Mouse (Mus musculus) left cerebral cortex, postnatal 14 days (tissue): ENCODE results near the gene 4931422A03Rik. TPM values are rescaled to one million over a fixed set of nuclear protein-coding genes. Genes with fewer than 3 reads are reported as not detected.

ENCODE experiments used
- DNase-seq, 2 experiments: peaks; one replicate each; pipeline ENCODE4 v3.0.0; 2021 to 2022; ENCODE audit warnings: low spot score in 2 of 2, mixed read lengths in 1 of 2
- intact Hi-C: fragments of 180-260 bp; cut with DNase I; formaldehyde crosslinking; loops from one replicate; pipeline ENCODE4 v1.15.1; 2025
- total RNA-seq, 2 experiments: library from RNA; stranded (reverse); gene quantifications; 2 replicates each; pipeline ENCODE4 v1.2.3; 2021

Gene 4931422A03Rik
- total RNA-seq, 2 experiments from 2014 or later = not detected

DNA sequence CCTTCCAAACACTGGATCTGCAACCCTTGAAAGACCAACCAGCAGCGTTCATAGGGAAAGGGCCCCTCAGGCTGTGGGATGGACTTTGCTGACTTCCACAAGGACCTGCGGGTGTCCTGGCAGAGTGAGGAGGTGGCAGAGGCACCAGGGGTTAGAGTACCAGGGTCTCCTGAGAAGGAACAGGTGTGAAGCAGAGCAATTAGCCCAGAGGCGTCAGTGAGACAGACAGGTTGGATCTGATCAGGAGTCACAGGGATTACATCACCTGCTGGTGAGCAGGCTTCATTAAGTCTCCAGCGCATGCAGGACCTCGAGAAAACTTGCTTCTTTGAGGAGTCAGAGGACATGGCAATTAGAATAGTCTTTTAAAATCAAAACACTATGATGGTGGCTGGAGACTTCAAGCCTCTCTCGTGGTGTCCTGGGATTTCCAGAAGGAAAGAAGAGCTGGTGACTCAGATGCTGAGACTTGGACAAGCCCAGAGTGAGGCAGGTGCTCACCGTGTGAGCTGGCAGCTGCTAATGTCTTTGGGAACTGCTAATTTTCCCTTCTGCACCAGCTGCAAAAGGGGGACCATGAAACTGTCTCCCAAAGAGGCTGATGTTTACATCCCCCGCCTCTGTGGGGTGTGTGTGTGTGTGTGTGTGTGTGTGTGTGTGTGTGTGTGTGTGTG, 80.0 kb downstream of the 4931422A03Rik start:
- intact Hi-C loops = no loop called here

GRCm38 (mm10) chr2:103946892-103947291, 81.3 kb downstream of the 4931422A03Rik start:
- intact Hi-C loops = no loop called here
- DNase-seq = no peak

More for the DNA sequence above, 80.0 kb downstream of the 4931422A03Rik start:
- DNase-seq = no peak

- intact Hi-C loops = no loop called here
- no peak for DNase-seq
These were observed 82.5 kb downstream of the 4931422A03Rik start for GRCm38 (mm10) chr2:103945571-103946092.

- intact Hi-C loops = no loop called here
- no peak for DNase-seq
These were observed 83.3 kb downstream of the 4931422A03Rik start for GRCm38 (mm10) chr2:103944859-103945258.

DNA sequence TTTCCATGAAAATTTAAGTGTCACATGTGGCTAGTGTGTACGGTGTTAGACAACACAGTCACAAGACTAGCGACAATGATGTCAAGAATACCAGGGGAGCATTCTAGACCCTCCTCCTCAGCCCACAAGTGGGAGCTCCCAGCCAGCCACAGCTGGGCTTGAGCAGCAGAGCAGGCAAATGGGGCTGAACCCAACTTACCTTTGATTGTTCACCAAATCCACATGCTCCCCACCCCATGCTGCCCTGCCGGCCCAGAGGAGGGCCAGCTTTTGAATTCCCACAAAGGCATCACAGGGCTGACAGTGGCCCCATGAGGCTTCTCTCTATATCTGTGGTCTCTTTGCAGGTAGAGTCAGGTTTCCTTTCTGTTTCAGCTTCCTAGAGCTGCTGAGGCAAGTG, 87.1 kb downstream of the 4931422A03Rik start:
- DNase-seq = no peak
- intact Hi-C loops = no loop called here

DNA sequence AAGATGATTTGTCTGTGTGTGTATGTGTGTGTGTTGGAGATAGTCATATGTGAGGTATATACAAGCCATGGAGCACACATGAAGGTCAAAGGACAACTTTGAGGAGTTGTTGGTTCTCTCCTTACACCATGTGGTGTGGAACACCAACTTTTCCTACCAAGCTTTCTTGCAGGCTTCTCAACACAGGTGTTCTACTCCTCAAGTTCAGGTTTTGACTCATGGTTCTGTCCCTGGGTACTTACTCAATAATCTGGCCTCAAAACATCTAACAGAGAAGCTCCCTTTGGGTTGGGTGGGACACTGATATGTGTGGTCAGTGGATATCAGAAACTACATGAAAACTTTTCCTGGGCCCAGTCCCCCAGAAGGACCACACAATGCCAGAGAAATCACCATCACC, 89.2 kb downstream of the 4931422A03Rik start:
- intact Hi-C loops = no loop called here
- DNase-seq = no peak

DNA sequence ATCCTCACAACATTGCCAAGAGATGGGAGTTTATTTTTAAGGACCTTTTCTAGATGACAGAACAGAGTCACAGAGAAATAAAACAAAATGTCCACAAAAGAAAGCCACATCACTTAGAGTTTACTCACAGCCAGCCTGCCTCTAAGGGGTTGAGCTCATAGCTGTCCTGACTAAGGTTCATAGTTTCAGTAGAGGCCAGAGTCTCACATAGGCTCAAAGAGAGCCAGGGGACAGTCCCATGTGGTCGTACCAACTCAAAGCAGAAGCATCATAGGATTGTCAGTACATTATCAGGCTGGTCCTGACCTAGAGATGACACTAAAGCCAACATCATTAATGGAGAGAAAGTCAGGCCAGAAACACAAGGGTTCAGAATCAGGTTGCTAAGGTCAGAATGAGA, 89.6 kb downstream of the 4931422A03Rik start:
- intact Hi-C loops = no loop called here
- DNase-seq = no peak

DNA sequence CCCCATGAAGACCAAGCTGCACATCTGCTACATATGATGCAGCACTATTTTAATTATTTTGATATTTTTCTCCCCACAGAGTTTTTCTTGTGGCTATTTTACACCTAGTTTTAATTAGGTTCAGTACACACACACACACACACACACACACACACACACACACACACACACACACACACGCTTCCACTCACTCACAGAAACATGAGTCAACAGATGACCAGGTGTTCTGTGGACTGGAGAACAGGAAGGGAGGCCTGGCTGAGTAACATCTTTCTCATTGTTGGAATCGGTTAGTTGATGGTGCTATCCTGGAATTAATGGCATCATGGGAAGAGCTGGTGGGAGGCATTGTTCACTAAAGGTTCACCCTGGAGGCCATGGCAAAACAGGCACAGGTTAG, 90.5 kb downstream of the 4931422A03Rik start:
- intact Hi-C loops = no loop called here
- DNase-seq = no peak

DNA sequence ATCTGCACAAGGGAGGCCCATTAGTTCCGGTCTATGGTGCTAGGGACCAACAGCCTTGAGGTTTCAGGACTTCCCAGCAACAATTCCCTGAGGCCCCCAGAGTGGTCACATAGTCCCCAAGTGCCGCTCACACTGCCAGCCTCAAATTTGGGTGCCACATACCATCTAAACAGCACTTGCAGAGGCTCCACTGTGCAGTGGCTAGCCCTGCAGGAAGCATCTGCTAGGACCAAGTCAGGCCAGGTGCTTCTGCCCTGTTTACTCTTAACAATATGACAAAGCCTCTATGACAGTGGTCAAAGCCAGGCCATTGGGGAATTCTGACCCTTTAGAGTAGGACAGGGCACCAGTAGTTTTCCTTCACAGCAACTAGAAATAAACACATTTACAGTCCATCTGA, 91.5 kb downstream of the 4931422A03Rik start:
- intact Hi-C loops = no loop called here
- DNase-seq = no peak

DNA sequence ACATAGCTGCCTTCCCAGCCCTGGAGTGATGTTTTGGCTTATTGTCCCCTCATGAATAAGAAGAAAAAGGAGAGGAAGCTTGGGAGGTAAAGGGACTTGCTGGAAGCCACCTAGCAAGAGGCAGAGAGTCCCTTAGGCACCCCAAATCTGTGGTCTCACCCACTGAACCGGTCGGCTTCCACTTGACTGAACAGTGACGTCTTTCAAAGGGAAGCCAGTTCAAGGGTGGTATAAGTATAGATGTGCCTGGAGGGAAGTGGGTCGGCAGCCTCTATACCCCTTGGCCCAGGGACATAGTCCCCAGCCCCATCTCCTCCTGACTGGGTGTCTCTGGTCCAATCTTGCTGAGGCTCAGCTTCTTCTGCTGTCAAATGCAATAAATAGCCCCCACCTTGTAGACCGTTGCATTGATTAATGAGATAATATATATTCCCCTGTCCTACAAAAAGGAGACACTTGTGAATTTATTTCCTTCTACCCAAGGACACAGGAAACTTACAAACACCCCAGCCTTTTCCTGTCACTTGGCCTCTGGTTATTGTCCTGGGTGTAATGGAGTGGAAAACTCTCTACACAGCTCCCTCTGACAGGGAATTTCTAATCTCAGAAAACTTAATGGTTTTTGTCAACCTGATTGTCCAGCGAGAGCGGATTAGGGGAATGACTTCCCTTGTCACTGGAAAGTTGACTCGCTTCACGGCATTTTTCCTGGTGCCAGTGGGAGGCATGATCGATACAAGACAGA, 92.3 kb downstream of the 4931422A03Rik start:
- intact Hi-C loops = no loop called here
- DNase-seq = no peak

DNA sequence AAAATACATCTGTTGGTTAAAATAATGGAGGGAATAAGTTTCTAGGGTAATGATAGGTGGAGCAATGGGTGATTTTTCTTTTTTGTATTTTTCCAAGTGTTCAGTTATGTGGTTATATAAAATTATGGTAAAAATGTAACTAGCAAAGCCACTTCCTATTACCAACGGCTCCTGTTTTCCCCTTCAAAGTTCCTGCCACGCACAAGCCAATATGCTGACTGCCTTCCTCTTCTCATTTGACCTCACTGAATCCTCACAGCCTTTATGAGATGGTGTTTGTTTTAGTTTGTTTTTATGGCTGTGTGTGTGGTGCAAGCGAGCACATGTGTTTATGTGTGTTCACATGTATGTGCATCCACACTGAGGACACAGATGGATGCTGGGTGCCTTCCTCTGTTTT, 93.5 kb downstream of the 4931422A03Rik start:
- DNase-seq = no peak
- intact Hi-C loops = no loop called here

GRCm38 (mm10) chr2:103934270-103934669, 93.9 kb downstream of the 4931422A03Rik start:
- intact Hi-C loops = no loop called here
- no peak for DNase-seq

- DNase-seq = no peak
- intact Hi-C loops = no loop called here
These were observed 95.7 kb downstream of the 4931422A03Rik start for GRCm38 (mm10) chr2:103932480-103932879.

GRCm38 (mm10) chr2:103932025-103932424, 96.1 kb downstream of the 4931422A03Rik start:
- no peak for DNase-seq
- intact Hi-C loops = no loop called here

GRCm38 (mm10) chr2:103931511-103931911, 96.7 kb downstream of the 4931422A03Rik start:
- no peak for DNase-seq
- intact Hi-C loops = no loop called here

DNA sequence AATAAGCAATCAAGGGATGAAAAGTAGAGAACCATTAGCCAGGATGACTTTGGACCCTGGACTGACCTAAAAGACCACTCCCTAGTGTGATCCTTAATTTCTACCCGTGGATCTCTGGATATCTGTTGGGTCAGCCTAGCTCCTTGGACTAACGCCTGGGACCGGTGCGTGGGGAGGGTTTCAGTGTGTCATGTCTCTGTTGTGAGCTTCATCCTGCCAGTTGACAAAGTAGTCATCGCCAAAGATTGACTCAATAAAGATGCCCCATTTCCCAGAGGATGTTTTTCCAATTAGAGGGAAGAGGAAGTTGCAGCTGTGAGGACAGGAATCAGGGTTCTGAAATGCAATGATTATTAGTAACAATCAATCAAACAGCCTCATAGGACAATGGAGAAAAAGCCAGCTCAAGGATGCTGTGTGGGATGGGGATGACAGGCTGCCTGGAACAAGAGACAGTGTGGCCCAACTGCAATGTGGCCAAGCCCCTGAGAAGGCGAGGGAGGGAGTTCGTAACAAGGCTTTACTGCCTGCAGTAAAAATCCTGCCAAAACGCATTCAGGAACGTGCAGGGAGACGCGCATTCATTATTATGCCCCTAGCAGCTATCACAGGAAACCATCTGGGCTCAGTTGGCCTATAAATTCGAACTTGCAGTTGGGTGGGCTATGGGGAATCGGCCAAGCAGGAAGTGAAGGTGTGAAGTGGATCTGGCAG, 97.7 kb downstream of the 4931422A03Rik start:
- DNase-seq = no peak
- intact Hi-C loops = no loop called here

- DNase-seq = no peak
- intact Hi-C loops = no loop called here
These were observed 100.5 kb downstream of the 4931422A03Rik start for GRCm38 (mm10) chr2:103927610-103928145.

DNA sequence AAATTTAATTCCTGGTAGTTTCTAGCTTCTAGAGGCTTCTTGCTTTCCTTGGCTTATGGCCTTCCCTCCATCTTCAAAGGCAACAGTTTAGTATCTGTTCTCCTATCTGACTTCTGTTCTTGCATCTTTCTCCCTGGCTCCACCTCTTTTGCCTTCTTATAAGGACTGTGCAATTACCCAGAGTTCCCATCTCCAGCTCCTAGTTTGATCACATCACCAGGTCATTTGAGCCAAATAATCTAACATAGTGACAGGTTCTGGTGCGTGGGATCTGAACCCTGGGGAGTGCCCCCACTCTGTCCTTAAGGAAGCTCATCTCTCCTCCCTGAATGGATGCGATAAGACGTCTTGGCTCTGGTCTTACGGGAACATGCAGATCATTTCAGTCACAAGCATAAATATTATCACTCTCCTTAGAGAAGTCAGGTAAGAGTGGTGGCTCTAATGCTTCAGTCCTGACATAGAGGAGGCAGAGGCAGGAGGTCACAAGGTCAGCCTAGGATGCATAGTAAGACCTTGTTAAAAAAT, 101.5 kb downstream of the 4931422A03Rik start:
- DNase-seq = no peak
- intact Hi-C loops = no loop called here

DNA sequence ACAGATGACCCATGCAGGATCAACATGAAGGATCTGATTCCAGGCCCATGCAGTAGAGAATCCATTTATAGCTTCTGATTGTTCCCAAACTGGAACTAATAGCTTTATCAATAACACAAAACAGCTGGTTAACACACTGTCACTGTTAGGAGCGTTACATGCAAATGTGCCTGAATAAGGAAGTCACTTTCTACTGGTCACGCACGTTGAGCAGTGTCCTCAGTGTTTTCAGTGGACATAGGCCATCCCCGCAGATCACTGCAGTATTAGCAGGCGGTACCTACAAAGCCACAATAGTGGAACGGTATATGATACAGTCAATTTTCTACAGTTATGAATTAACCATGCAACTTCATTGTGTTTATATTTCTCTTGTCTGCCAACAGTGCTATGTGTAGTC, 108.7 kb downstream of the 4931422A03Rik start:
- intact Hi-C loops = no loop called here
- DNase-seq = no peak

DNA sequence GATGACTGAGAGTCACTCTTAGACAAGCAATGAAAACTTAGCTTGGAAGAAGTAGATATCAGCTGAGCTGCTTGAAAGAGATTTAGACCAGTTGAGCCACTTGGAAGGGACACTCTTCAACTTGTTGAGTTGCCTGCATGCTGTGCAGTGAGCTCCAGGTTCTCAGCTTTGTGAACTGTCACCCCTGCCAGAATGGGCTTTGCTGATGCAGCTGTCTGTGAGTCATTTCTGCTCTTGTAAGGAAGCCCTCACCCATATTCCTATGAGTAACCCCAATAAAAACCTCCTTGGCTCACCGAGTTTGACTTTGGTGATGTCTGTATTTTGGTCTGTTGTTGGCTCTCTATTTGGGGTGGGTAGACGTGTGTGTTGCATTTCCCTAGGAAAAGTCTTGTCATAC, 109.8 kb downstream of the 4931422A03Rik start:
- intact Hi-C loops = no loop called here
- DNase-seq = no peak
